Mouse (Mus musculus) layer of hippocampus, adult 11-12 months (tissue): ENCODE results near the gene Cubn.

Experiments used
- DNase-seq: peaks from one replicate; pipeline ENCODE4 v3.0.0; 2022; ENCODE audit warnings: low spot score

Cubn gene

DNA sequence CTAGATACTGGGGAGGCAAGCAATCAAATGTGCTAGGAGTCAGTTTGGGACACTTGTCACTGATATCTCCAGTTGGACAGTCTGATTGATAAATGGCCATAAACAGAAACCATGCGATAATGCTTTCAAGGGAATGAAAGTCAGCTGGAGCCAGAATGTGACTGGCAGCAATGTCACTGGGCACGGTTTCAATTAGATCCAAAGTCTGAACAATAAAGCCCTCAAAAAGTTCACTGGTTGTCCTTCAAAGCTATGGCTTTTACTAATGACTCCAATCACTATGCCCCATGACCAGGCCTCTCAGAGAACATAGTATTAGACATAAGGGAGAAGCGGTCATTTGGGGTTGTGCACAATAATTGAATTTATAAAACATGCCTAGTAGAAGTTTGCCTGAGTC lies 7.0 kb downstream of the Cubn start:
- DNase-seq = no peak

DNA sequence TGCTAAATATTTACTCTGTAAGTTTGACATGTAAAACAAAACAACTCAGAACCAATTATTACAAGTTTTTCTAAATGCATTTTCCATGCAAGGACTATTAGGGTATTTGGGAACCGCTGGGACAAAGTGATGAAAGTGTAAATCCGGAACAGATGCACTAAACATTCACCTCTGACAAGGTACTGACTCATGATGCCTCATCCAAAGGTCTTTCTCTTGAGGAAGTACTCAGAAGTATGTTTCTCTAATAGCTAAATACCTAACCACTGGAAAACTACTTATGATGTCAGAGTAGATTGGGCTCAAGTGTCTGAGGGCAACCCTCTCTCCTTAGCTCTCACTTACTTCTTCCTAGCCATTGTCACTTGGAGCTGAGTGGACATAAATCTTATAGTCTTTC lies 10.9 kb downstream of the Cubn start:
- DNase-seq = no peak

DNA sequence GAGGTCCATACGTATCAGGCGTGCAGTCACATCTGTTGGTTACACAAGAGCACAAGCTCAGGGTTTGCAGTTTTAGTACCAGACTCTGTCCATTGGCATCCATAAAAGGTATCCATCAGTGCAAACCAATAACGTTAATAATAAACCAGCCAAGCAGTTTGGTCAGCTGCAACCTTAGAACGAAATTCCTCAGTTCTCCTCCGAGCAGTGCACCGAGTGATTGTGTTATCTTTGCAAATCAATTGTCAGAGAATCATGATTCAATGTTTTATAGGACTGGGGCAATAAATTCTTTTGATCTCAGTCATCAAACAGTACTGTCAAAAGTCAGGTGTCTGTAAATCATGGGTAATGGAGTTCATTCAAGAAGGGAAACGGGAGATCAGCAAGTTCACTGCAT lies 12.4 kb downstream of the Cubn start:
- no peak for DNase-seq

DNA sequence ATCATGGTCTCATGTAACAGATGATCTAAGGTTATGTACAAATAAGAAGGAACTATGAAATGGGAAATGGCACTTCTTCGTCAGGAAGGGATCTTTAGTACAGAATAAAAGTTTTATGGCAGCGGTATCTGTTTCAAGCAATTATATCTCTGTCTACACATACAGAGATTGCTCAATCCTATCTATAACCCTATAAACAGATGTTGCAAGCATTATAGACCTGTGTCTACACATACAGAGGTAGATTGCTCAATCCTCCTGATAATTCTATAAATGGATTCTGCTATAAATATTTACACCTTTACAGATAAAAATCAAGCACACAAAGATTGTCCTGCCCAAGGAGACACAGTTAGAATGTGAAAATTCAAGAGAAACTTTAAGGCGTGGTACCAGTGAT lies 21.5 kb downstream of the Cubn start:
- no peak for DNase-seq

DNA sequence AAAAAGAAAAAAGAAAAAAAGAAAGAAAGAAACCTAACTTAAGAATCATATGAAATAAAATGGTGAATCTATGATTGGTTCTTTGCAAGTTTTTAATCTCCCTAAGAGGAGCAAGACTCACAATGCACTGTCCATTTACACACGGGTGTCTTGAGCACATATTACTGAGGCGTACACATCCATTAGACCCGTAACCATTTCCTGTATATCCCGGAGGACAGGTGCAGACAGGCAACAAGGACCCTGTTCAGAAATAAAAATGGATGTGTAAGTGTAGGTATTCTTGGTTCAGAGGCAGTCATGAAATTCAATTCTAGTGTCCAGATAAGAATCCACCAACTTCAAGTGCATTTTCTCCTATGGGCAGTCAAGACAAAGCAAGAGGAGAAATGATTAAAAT lies 22.0 kb downstream of the Cubn start:
- no peak for DNase-seq

DNA sequence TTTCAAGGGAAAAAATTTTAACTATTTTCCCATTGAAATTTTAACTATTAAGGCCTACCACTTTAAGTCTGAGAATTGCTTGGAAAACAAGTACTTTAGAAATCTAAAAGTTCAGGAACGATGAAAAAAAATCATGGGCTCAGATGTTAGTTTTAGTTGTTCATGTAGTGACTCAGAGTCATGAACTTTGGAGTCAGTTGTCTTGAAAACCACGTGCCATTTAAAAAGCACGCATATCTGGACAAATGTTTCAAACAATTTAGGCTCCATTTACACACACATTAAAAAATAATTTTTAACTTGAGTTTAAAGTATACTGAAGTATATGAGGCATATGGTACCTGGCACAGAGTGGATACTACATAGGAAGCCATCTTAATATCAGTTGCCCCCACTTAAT lies 24.9 kb downstream of the Cubn start:
- no peak for DNase-seq

DNA sequence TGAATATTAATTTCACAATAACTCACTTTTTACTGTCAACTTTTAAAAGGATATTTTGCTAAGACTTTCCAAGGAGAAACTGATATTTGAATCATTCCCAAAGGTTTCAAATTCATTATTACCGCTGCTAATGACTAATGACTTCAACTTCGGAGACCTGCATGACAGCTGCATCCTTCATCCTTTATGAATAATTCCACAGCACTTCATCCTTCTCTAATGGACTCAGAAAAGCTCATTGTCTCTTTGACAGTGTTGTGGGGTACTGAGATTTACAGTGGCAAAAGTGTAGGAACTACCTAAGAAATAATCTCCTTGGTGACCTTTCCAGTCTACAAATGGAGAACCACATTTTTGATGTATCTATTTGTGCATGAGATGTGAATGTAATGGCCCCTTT lies 33.5 kb downstream of the Cubn start:
- DNase-seq = no peak

DNA sequence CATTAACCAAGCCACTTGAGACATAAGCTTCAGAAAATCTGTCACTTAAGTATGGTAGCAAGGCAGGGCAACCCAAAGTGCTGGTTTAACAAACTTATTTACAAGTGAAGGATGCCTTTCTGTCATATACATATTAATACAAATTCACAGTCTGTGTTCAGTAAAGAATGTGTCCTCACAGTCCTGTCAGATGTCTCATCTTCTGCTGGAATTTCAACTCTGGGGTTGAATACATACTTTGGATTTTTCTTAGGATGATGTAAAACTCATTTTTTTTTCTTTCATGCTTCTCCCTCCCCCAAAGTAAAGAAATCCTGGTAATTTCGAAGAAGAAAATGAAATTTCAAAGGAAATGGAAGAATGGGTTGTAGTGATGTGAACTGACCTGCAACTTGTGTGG lies 34.8 kb downstream of the Cubn start:
- DNase-seq = no peak

DNA sequence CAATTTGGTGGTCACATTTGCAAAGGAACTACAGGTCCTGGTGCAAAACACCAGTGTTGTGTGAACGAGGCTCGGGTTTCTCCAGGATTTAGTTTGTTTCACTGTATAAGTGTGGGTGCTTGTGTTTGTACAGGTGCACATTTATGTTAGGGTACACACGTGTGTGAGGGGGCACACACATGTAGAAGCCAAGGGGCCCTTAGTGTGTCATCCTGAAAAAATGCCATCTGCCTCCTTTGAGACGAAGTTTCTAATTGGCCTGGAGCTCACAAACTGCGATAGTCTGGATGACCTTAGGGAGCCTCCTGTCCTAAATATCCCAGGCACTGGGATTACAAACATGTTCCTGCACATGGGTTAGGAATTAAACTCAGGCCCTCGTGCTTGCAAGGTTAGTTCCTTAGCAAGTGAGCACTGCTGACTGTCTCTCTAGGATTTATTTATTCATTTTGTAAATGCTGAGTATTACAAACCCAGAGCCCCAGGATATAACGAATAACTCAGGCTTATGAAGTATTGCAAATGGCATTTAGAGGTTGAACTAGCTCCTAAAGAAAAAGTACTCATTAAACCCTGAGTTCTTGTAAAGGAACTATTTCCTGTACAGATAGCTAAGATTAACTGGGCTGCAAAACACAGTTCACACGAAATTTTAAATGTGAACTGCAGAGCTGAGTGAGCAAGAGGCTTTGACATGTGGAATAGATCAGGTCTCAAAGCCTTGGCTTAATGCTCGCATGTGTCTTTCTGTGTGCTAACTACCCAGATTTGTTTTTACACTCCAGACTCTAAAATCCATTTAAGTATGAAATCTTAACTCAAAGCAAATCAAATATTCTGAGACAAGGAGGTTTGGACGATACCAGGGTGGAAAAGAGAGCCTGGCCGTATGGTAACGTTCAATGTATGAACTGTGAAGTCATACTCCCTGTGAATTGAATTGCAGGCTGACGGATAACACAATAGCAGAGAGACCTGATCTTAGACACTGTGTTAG lies 39.8 kb downstream of the Cubn start:
- no peak for DNase-seq

DNA sequence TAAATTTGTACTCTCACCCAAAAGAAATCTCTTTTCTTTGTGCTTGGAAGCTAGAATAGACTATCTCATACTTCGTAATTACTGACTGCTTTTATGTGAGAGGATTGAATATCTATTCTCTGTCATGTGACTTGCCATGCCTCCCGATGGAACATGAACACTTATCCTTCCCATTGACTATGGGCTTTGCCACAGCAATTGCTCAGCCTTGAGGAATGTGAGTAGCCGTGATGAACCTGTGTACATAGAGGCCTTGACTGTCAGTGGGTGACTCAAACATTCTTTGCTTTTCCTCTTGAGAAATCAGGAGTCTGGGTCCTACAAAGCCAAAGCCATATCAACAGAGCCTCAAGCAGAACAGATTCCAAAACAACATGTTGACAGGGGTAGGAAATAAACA lies 40.7 kb downstream of the Cubn start:
- DNase-seq = no peak

DNA sequence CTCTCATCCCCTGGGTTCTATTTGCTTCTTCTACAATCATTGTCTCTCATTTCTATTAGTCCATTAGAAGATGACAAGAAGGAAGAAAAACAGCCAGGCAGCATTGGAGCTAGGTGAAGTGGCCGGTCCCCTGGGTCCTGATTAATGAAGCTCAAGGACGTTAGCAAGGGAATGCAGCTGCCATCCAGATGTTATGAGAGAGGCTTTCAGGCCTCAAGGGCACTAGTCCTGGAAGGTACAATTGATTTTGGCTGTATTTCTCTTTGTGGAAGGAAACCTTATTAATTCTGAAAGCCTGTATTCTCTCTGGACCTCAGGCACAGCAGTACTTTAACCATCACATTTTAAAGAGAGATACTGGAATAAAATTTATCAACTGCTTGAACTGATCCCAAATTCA lies 41.1 kb downstream of the Cubn start:
- DNase-seq = no peak

DNA sequence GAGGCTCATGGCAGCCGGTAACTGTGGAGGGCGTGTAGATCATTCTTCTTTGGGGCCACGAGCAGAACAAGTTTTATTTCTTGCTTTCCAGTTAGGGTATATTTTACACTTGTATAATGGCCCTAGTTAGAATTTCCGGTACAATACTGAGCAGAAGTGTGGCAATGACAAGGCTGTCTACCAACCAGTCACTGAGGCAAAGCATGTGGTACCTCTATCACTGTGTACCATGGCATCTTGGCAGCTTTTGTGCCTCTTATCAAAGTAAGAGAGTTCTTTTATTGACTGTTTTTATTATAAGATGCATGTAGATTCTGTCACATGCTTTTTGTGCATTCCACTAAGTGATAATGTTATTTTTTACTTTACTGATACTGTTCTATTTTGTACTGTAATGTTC lies 46.5 kb downstream of the Cubn start:
- DNase-seq = no peak

DNA sequence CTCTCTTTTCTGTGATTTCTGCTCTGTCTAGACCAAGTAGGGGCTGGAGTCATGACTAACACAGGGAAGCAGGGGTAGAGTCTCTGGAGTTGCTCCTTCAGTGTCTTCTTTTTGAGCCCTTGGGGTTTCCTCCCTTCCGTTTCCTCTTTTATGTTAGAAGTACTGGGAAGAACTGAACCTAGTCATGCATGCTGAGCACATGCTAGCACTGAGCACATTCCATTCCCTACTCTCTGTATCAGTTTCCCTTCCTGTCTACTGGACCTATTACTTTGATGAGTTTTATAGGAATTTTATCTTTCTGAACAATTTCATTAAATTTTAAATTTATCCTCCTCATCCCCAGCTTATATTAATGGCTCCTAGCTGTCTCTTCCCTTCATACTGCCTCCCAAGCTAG lies 52.6 kb downstream of the Cubn start:
- DNase-seq = no peak

DNA sequence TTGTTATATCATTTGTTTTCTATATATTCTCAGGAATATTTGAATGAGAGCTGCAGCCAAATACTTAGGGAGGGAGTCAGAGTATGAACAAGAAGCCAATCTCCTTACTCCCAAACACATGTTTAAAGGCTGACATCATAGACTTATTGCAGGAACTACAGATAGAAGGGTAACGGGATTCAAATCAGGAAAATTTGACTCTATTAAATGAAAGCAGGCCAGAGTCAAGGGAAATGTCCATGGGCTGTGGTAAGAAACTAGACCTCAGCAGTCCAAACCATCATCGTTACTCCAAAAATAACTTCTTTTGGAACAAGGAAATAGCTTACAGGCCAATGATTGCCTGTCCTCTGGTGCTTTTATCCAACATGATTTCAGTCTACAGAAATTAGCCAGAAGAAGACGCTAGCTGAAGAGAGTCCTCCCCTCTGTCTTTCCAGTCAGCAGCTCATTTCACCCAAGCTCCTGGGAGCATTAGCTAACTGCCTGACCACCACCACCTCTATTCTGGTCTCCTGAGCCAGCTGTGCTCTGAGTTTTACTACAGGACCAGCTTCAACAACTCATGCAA lies 53.3 kb downstream of the Cubn start:
- no peak for DNase-seq

DNA sequence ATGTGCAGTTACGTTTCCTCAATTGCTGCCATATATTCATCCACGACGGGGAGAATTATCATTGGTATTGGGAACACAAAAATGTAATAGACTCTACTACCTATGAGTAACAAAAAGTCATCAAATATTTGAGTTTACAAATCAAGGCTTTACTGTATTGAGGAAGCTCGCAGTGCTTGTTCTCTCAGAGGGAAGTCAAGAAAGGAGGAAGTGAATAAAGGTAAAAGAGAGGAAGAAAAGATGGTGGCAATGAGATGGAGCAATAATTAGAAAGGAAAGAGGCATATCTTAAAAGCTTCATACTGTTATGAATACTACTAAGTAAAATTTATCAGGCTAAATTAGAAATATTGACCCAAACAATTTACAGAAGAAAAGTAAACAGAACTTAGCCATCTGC lies 59.6 kb downstream of the Cubn start:
- DNase-seq = no peak

DNA sequence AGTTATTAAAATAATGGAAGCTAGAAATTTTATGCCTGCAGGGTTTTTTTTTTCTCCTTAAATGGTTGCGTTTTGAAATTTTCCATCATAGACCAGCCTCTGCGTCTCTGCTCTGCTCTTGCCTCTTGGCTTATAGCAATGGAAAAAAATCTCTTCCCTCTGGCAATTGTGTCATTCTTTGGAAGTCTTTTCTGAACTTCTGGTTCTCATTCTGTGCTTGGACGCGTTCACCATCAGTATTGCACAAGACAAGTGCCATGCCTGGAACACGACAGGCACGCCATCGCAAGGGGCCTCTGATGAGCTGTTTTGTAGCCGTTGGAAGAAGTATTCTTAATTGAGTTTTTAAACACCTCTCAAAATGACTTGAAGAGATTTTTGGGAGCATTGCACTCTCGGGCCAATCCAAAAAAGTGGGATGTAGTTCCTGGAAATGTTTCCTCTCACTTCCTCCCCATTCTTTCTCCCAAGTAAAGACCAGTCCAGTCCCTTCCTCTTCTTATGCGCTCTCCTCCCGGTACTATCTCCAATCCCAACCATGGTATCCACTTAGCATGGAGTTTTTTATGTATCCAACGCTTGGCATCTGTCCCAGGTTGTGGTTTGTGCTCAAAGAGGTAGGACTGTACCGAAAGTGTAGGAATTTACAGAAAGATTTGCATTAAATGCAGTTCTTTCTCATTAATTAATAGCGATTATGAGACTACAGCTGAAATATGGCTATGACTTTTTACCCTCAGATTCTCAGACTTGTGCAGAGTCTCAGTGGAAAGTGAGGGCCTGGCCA lies 69.4 kb downstream of the Cubn start:
- DNase-seq = no peak

DNA sequence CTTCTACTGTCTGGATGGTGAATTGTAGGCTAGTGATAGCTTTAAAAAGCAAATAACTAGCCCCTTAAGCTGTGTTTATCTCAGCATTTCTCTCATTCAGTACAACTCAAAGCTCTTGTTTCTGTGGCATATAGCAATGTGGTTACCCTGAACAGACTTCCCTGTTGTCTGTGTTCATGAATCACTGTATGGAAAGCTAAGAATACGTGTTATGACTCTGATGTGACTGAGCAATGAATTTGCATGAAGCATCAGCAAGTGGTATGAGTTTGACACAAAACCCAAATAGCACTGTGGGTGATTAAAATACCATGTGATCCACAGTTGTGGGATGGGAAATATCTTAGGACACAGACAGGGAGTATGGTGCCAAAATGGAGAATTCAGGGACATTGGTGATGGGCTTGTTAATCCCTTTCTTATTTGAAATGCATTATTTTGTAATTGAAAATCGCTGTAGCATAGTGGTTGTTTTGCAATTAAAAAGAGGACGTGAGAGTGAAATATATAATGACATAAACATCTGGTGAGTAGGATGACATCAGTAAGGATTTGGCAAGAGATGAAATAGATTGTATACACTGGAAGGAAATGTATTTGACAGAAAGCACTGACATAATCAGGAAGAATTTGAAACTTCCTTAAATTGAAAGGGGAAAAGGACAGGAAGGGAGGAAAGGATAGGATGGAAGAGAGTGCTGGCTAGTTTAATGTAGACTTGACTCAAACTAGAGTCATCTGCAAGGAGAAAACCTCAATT lies 74.7 kb downstream of the Cubn start:
- no peak for DNase-seq

DNA sequence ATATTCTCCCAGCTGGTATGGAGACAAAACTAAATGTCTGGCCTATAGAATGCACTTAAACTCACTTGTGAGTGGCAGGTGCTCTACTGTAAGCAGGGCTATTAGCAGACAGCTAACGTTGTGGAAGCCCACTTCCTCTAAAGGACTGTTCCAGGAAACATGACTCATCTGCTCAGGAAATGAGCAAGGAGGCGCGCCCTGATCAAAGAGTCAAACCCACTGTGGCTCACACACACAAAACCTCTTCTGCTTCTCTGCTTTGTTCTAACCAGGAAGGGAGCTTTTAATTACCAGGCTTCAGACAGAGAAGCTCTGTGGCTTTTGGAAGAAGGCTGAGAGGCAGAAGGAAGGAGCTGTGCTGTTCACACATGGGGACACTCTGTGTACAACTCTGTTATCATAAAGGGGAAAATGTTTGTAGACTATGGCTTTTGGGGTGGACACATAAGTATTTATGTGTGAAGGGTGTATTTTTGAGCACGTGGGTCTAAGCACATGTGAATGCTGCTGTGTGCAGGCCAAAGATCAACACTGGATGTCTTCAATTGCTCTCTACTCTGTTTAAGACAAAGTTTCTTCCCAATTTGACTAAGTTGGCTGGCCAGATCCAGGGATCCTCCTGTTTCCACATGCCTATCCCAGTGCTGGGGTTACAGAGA lies 78.0 kb downstream of the Cubn start:
- peak; percentile 26 for DNase-seq

DNA sequence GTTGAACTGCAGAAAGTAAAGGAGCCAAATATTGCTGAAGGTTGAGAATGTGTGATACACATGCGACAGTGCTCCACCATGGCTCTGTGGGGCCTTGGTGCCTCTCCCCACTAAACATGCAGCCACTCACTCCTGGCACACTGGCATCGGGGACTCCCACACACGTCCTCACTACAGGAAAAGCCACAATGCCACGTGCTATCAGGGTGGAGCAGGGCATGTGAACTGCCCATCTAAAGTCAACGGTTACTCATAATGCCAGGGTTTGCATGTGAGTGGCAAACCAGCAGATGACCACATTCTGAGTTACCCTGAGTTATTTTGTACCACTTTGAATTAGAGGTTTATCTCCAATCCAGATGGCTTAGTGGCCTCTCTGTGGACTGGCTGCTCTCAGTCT lies 81.0 kb downstream of the Cubn start:
- no peak for DNase-seq

DNA sequence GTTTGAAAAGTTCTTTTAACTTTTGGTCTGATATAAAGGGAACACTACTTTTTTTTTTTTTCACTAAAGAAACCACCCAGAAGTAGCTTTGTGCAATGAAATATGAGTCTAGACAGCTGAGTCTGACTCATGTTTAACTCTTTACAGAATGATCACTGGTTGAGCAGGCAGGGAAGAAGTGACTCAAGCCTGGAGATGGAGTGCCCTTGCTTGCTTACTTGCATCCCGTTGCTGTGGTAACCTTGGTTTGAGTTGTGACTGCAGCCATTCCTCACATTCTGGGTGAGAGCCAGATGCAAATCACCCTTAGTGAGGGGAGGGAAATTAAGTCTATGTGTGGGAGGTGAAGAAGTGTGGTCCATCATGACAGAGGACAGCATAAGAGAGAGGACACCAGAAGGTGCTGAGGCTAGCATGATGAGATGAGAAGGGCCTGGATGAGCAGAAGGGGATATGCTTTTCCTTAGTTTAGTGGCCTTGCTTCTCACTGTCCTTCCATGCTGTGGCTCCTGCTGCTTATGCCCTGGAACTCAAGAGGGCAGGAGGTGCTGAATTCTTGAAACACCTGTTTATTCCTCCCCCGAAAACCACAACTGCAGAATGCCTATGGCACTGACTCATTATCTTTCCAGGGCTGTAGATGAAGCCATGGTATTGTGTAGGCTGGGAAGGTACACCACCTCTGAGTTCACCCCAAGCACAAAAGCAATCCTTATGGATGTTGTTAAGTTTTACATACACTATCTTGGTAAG lies 81.7 kb downstream of the Cubn start:
- DNase-seq = no peak

DNA sequence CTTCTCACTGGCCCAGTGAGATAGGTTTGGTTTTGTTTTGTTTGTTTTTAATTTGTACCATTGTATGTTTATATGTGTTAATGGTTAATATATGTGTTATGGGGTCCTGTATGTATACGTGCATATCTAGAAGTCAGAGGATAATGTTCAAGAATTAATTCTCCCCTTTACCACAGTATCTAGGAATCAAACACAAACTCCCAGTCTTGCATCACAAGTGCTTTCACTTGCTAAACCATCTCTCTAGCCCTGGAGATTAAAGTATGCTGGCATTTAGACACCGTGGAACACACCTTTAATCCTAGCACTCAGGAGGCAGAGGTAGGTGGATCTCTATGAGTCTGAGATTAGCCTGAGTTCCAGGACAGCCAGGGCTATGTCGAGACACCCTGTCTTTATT lies 83.3 kb downstream of the Cubn start:
- DNase-seq = no peak
